7 mouse cellular contexts compared by ENCODE assay signal in genomic region chr12:72085024-72085328, GRCm38 (mm10). TPM values are rescaled to one million over a fixed set of nuclear protein-coding genes. Genes with fewer than 3 reads are reported as not detected.
DNase-seq lines count a peak whose midpoint lies in the region; ATAC-seq and TF ChIP-seq lines count a peak whose summit lies in the region.

No protein-coding gene starts in this region.

- H3K9me3 ChIP-seq in lung, embryonic 14.5 days (ENCODE audit: low read depth, low read length) = no peaks in the 10 kb centered on the region
- H3K9me3 ChIP-seq in limb, embryonic 13.5 days = no peaks in the 10 kb centered on the region

- H3K4me3 ChIP-seq in lung, embryonic 14.5 days (ENCODE audit: low read depth, low read length) = peak overlapping the region; percentile 64
- peak overlapping the region; percentile 74 for H3K4me3 ChIP-seq in limb, embryonic 13.5 days
- H3K4me3 ChIP-seq in small intestine, adult 2 months (ENCODE audit: low read depth, low read length) = peak overlapping the region; percentile 80

- H3K4me1 ChIP-seq in lung, embryonic 14.5 days (ENCODE audit: insufficient read depth) = peaks cover 5% of the 10 kb centered on the region
- peaks cover 32% of the 10 kb centered on the region for H3K4me1 ChIP-seq in limb, embryonic 13.5 days
- H3K4me1 ChIP-seq in small intestine, adult 2 months (ENCODE audit: control insufficient read depth, insufficient read depth, insufficient read length, low read length) = peaks cover 7% of the 10 kb centered on the region

- peak overlapping the region; percentile 89 for H3K4me2 ChIP-seq in lung, embryonic 14.5 days
- peak overlapping the region; percentile 88 for H3K4me2 ChIP-seq in limb, embryonic 13.5 days (replicated peaks)

- no peaks in the 10 kb centered on the region for H3K27me3 ChIP-seq in lung, embryonic 14.5 days (ENCODE audit: insufficient read depth, low read length)
- no peaks in the 10 kb centered on the region for H3K27me3 ChIP-seq in limb, embryonic 13.5 days
- no peaks in the 10 kb centered on the region for H3K27me3 ChIP-seq in small intestine, adult 2 months (ENCODE audit: control insufficient read depth, insufficient read depth, low read length)

- ATAC-seq in lung, embryonic 14.5 days (ENCODE audit: insufficient read depth) = peak; percentile 48; the same call in 1 of the 2 replicates
- ATAC-seq in erythroblast, adult 5-6 weeks (replicated peaks; ENCODE audit: low FRiP score, poor library complexity, severe bottlenecking) = peak; percentile 7; the same call in 1 of the 2 replicates
- no peak; the same call in 1 of the 2 replicates for ATAC-seq in limb, embryonic 13.5 days (ENCODE audit: low FRiP score, low read depth)

- WGBS in lung, embryonic 14.5 days = 0% methylated on average over 31 of the region's 31 CpGs
- 0% methylated on average over 31 of the region's 31 CpGs for WGBS in limb, embryonic 13.5 days
- WGBS in small intestine, adult 2 months = 0% methylated on average over 31 of the region's 31 CpGs

- H3K36me3 ChIP-seq in lung, embryonic 14.5 days (ENCODE audit: insufficient read depth) = no peaks in the 10 kb centered on the region
- peaks cover 2% of the 10 kb centered on the region; the same call in 1 of the 2 replicates for H3K36me3 ChIP-seq in limb, embryonic 13.5 days
- H3K36me3 ChIP-seq in small intestine, adult 2 months (ENCODE audit: control insufficient read depth, insufficient read depth, low read length) = peaks cover under 1% of the 10 kb centered on the region; the same call in 1 of the 2 replicates

- TF ChIP-seq CTCF in lung, embryonic 14.5 days (IDR thresholded peaks at IDR 0.05; ENCODE audit: low read depth) = no peak
- no peak for TF ChIP-seq CTCF in small intestine, adult 2 months (IDR thresholded peaks at IDR 0.05; ENCODE audit: extremely low read depth, insufficient read length, insufficient replicate concordance, low read depth, low read length)

- peak overlapping the region; percentile 88 for H3K27ac ChIP-seq in lung, embryonic 14.5 days (ENCODE audit: low read depth)
- peak overlapping the region; percentile 79 for H3K27ac ChIP-seq in limb, embryonic 13.5 days
- peak overlapping the region; percentile 38; the same call in 1 of the 2 replicates for H3K27ac ChIP-seq in small intestine, adult 2 months (ENCODE audit: insufficient read depth, low read depth, low read length)

- no peak for TF ChIP-seq POLR2A in small intestine, adult 2 months (IDR thresholded peaks at IDR 0.05; ENCODE audit: low read depth, low read length)

- peak overlapping the region; percentile 77 for H3K9ac ChIP-seq in lung, embryonic 14.5 days
- peak overlapping the region; percentile 81 for H3K9ac ChIP-seq in limb, embryonic 13.5 days

- DNase-seq in lung, embryonic 14.5 days = no peak
- DNase-seq in lung, postnatal 4 days = no peak
- DNase-seq in embryo, embryonic 11 days = no peak
- DNase-seq in kidney, postnatal 14 days = no peak

RNA-seq across cellular contexts. Expression of gene L3hypdh, which starts 0.3 kb away (rescaled TPM):
- 25.0 and 25.2 TPM in 2 replicates for polyA plus RNA-seq in lung, embryonic 14.5 days (2014; fragmentation: Nextera tagmentation; extraction: Ambion mirVana)
- total RNA-seq in erythroblast, adult 5-6 weeks (2015; ENCODE audit: low replicate concordance) = not detected in 2 replicates
- not detected in 2 replicates for total RNA-seq in erythroblast, adult 5-6 weeks (2017; ENCODE audit: low replicate concordance)
- polyA plus RNA-seq in limb, embryonic 13.5 days (2015; fragmentation: Nextera tagmentation; extraction: Ambion mirVana) = 17.9 and 18.0 TPM in 2 replicates
- 2.8 and 3.1 TPM in 2 replicates for polyA plus RNA-seq in small intestine, adult 2 months (2012; rRNA removed)

RNA-seq across cellular contexts. Expression of gene Jkamp, which starts 0.4 kb away (rescaled TPM):
- polyA plus RNA-seq in lung, embryonic 14.5 days (2014; fragmentation: Nextera tagmentation; extraction: Ambion mirVana) = 54.9 and 56.8 TPM in 2 replicates
- total RNA-seq in erythroblast, adult 5-6 weeks (2015; ENCODE audit: low replicate concordance) = 4.4 and 9.8 TPM in 2 replicates
- total RNA-seq in erythroblast, adult 5-6 weeks (2017; ENCODE audit: low replicate concordance) = 2.9 and 3.0 TPM in 2 replicates
- 78.2 and 83.9 TPM in 2 replicates for polyA plus RNA-seq in limb, embryonic 13.5 days (2015; fragmentation: Nextera tagmentation; extraction: Ambion mirVana)
- 14.3 and 20.4 TPM in 2 replicates for polyA plus RNA-seq in small intestine, adult 2 months (2012; rRNA removed)

RNA-seq across cellular contexts. Expression of gene Gpr135, which starts 14.1 kb away (rescaled TPM):
- polyA plus RNA-seq in lung, embryonic 14.5 days (2014; fragmentation: Nextera tagmentation; extraction: Ambion mirVana) = 0.68 and 0.88 TPM in 2 replicates
- total RNA-seq in erythroblast, adult 5-6 weeks (2015; ENCODE audit: low replicate concordance) = not detected in 2 replicates
- total RNA-seq in erythroblast, adult 5-6 weeks (2017; ENCODE audit: low replicate concordance) = not detected in 2 replicates
- polyA plus RNA-seq in limb, embryonic 13.5 days (2015; fragmentation: Nextera tagmentation; extraction: Ambion mirVana) = 0.38 and 0.83 TPM in 2 replicates
- polyA plus RNA-seq in small intestine, adult 2 months (2012; rRNA removed) = 0.46 and 0.69 TPM in 2 replicates

Comparison
In these comparisons a context has a peak if more than half of its experiments do, and no peak if none do; other contexts are left out.
1. H3K27ac ChIP-seq: peak in every context shown above with its lines; median percentile 88 in lung, embryonic 14.5 days; 79 in limb, embryonic 13.5 days; 38 in small intestine, adult 2 months.